In genomic region chr13:12502665-12503237, GRCm38 (mm10) we compare ENCODE assay signal across 12 mouse cellular contexts. TPM values are rescaled to one million over a fixed set of nuclear protein-coding genes. Genes with fewer than 3 reads are reported as not detected.
DNase-seq lines count a peak whose midpoint lies in the region; ATAC-seq lines count a peak whose summit lies in the region.
"Had no signal": no experiment of that assay in that cellular context is flagged by ENCODE, and none has a peak within 500 bp of the region (broad histone marks: within the 10 kb centered on the region; RNA-seq: fewer than 3 reads in every experiment).

No protein-coding gene starts in this region.

- H3K9ac ChIP-seq in hindbrain, embryonic 11.5 days (ENCODE audit: low read depth, low read length): no peak overlapping the region
- peak overlapping the region; percentile 16; the same call in 1 of the 2 replicates for H3K9ac ChIP-seq in embryonic facial prominence, embryonic 14.5 days (ENCODE audit: low read depth, low read length)
- H3K9ac ChIP-seq in liver, embryonic 13.5 days: peak overlapping the region; percentile 13; the same call in 1 of the 2 replicates

- intact Hi-C loops in gastrocnemius, postnatal 36 days (cut with DNase I): no loop called here

- DNase-seq in hindbrain, embryonic 10.5 days (ENCODE audit: low spot score): peak; percentile 5
- DNase-seq in hindbrain, embryonic 11.5 days (ENCODE audit: low spot score): no peak
- peak; percentile 14 for DNase-seq in A20 (ENCODE audit: low read depth, low spot score)
- DNase-seq in embryonic facial prominence, embryonic 14.5 days (ENCODE audit: low spot score): no peak
- DNase-seq in liver, embryonic 13.5 days: peak; percentile 57
- DNase-seq in gastrocnemius, postnatal 36 days: no peak
- DNase-seq in frontal cortex, postnatal 10 days (ENCODE audit: low spot score in 2 of 2): no peak
- DNase-seq in cerebellum, postnatal 4 days (ENCODE audit: low spot score in 2 of 2): no peak
- DNase-seq: adrenal gland, adult 2 months; cerebellum, postnatal 14 days; gastrocnemius, postnatal 25 days; left cerebral cortex, postnatal 4 days had no signal

- no peaks in the 10 kb centered on the region for H3K9me3 ChIP-seq in hindbrain, embryonic 10.5 days
- no peaks in the 10 kb centered on the region for H3K9me3 ChIP-seq in hindbrain, embryonic 11.5 days (ENCODE audit: control insufficient read depth, low read length)
- H3K9me3 ChIP-seq in embryonic facial prominence, embryonic 14.5 days (ENCODE audit: control insufficient read depth, low read length): no peaks in the 10 kb centered on the region
- H3K9me3 ChIP-seq in liver, embryonic 13.5 days (replicated peaks): no peaks in the 10 kb centered on the region

- no peaks in the 10 kb centered on the region for H3K36me3 ChIP-seq in hindbrain, embryonic 10.5 days
- no peaks in the 10 kb centered on the region for H3K36me3 ChIP-seq in hindbrain, embryonic 11.5 days (ENCODE audit: control insufficient read depth, insufficient read depth, low read length)
- H3K36me3 ChIP-seq in embryonic facial prominence, embryonic 14.5 days (ENCODE audit: control insufficient read depth, insufficient read depth, low read length): no peaks in the 10 kb centered on the region
- no peaks in the 10 kb centered on the region for H3K36me3 ChIP-seq in liver, embryonic 13.5 days

- peaks cover 12% of the 10 kb centered on the region for H3K4me1 ChIP-seq in hindbrain, embryonic 10.5 days (replicated peaks)
- no peaks in the 10 kb centered on the region for H3K4me1 ChIP-seq in hindbrain, embryonic 11.5 days (replicated peaks; ENCODE audit: control insufficient read depth, insufficient read depth, low read length)
- peaks cover 5% of the 10 kb centered on the region for H3K4me1 ChIP-seq in embryonic facial prominence, embryonic 14.5 days (ENCODE audit: control insufficient read depth, insufficient read depth, low read length)
- H3K4me1 ChIP-seq in liver, embryonic 13.5 days (replicated peaks): peaks cover 26% of the 10 kb centered on the region

- no peaks in the 10 kb centered on the region for H3K27me3 ChIP-seq in hindbrain, embryonic 10.5 days (ENCODE audit: insufficient read depth, poor library complexity, severe bottlenecking)
- H3K27me3 ChIP-seq in hindbrain, embryonic 11.5 days (ENCODE audit: control insufficient read depth, insufficient read depth, low read length): no peaks in the 10 kb centered on the region
- no peaks in the 10 kb centered on the region for H3K27me3 ChIP-seq in embryonic facial prominence, embryonic 14.5 days (replicated peaks; ENCODE audit: control insufficient read depth, insufficient read depth, low read length)
- H3K27me3 ChIP-seq in liver, embryonic 13.5 days: no peaks in the 10 kb centered on the region

- H3K4me3 ChIP-seq in hindbrain, embryonic 10.5 days: no peak overlapping the region
- no peak overlapping the region for H3K4me3 ChIP-seq in hindbrain, embryonic 11.5 days (ENCODE audit: low read depth, low read length)
- no peak overlapping the region for H3K4me3 ChIP-seq in embryonic facial prominence, embryonic 14.5 days (ENCODE audit: low read depth, low read length)
- no peak overlapping the region for H3K4me3 ChIP-seq in liver, embryonic 13.5 days (replicated peaks)

- H3K27ac ChIP-seq in hindbrain, embryonic 10.5 days: peak overlapping the region; percentile 50
- no peak overlapping the region; the same call in 1 of the 2 replicates for H3K27ac ChIP-seq in hindbrain, embryonic 11.5 days (ENCODE audit: low read depth, low read length)
- H3K27ac ChIP-seq in embryonic facial prominence, embryonic 14.5 days (replicated peaks; ENCODE audit: low read depth, low read length): peak overlapping the region; percentile 75
- no peak overlapping the region for H3K27ac ChIP-seq in liver, embryonic 13.5 days

- WGBS in hindbrain, embryonic 10.5 days: 52% methylated on average over 4 of the region's 4 CpGs
- WGBS in hindbrain, embryonic 11.5 days: 42% methylated on average over 4 of the region's 4 CpGs
- 56% methylated on average over 4 of the region's 4 CpGs for whole genome bisulfite sequencing in embryonic facial prominence, embryonic 14.5 days
- WGBS in liver, embryonic 13.5 days (ENCODE audit: insufficient replicate concordance): 18% methylated on average over 4 of the region's 4 CpGs

- no peak; the same call in 1 of the 2 replicates for ATAC-seq in hindbrain, embryonic 11.5 days (ENCODE audit: low FRiP score)
- no peak for ATAC-seq in embryonic facial prominence, embryonic 14.5 days (ENCODE audit: low read depth)
- peak; percentile 82 for ATAC-seq in liver, embryonic 13.5 days (ENCODE audit: low read depth)

- H3K4me2 ChIP-seq in hindbrain, embryonic 11.5 days (replicated peaks; ENCODE audit: low read depth, low read length): no peak overlapping the region
- H3K4me2 ChIP-seq in embryonic facial prominence, embryonic 14.5 days (ENCODE audit: low read depth, low read length): no peak overlapping the region
- no peak overlapping the region for H3K4me2 ChIP-seq in liver, embryonic 13.5 days

RNA-seq across cellular contexts. Expression of gene Edaradd, which starts 17.5 kb away (rescaled TPM):
- polyA plus RNA-seq in hindbrain, embryonic 10.5 days (2016; fragmentation: Nextera tagmentation; extraction: Ambion mirVana): 1.1 TPM in 2 replicates
- polyA plus RNA-seq in hindbrain, embryonic 11.5 days (2014; fragmentation: Nextera tagmentation; extraction: Ambion mirVana): 0.82 and 0.91 TPM in 2 replicates
- 3.2 and 3.6 TPM in 2 replicates for polyA plus RNA-seq in embryonic facial prominence, embryonic 14.5 days (2014; fragmentation: Nextera tagmentation; extraction: Ambion mirVana)
- polyA plus RNA-seq in liver, embryonic 13.5 days (2015; fragmentation: Nextera tagmentation; extraction: Ambion mirVana): 0.06 TPM in 2 replicates
- total RNA-seq in gastrocnemius, postnatal 36 days (2021): under 1 TPM in 1 of 2 experiments, not detected in 1; 0.08 TPM
- total RNA-seq: gastrocnemius, postnatal 25 days had no signal

RNA-seq across cellular contexts. Expression of gene Lgals8, which starts 38.0 kb away (rescaled TPM):
- 8.5 and 11.3 TPM in 2 replicates for polyA plus RNA-seq in hindbrain, embryonic 10.5 days (2016; fragmentation: Nextera tagmentation; extraction: Ambion mirVana)
- polyA plus RNA-seq in hindbrain, embryonic 11.5 days (2014; fragmentation: Nextera tagmentation; extraction: Ambion mirVana): 12.2 and 12.3 TPM in 2 replicates
- polyA plus RNA-seq in embryonic facial prominence, embryonic 14.5 days (2014; fragmentation: Nextera tagmentation; extraction: Ambion mirVana): 22.5 and 23.8 TPM in 2 replicates
- 12.7 and 14.6 TPM in 2 replicates for polyA plus RNA-seq in liver, embryonic 13.5 days (2015; fragmentation: Nextera tagmentation; extraction: Ambion mirVana)
- total RNA-seq in gastrocnemius, postnatal 36 days (2021): 10 to 100 TPM; 24.6 to 30.7 TPM

Comparison
In these comparisons a context has a peak if more than half of its experiments do, and no peak if none do; other contexts are left out.
1. DNase-seq: peak in hindbrain, embryonic 10.5 days (single experiment), A20 (single experiment) and liver, embryonic 13.5 days (single experiment); none in hindbrain, embryonic 11.5 days (single experiment), embryonic facial prominence, embryonic 14.5 days (single experiment), gastrocnemius, postnatal 36 days (0 of 2), frontal cortex, postnatal 10 days (0 of 2) and cerebellum, postnatal 4 days (0 of 2).
2. H3K27ac ChIP-seq: peak in hindbrain, embryonic 10.5 days (single experiment) and embryonic facial prominence, embryonic 14.5 days (single experiment); none in hindbrain, embryonic 11.5 days (single experiment) and liver, embryonic 13.5 days (single experiment).